Mouse (Mus musculus): ENCODE data around the gene Il1rl2.
"Not testable (repeated sequence)": the region's sequence is repeated elsewhere in the genome, so short reads cannot be mapped to it uniquely, and the experiment has no call there.

The Il1rl2 gene

DNA sequence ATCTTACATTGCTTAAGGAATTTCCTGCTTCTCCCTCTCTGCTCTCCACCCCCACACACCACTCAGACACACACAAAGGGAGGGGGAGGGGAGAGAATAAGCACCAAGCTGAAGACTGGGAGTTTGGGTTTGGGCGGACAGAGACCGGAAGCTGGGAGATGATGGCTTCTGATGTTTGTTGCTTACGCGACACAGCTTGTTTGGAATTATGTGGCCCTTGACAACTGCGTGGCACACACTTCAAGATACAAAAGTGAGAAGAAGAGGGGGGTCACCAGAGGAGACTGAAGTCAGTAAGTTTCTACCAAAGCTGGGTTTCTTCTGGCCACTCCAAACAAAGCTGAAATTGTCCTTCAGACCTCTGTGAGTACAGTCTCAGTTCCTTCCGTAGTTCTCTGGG is at the start of gene Il1rl2:
Il1rl2 (plus strand) TSS at position 154 of the 400 bp plus-strand sequence.
- DNase-seq: peak; percentile 28 to 69

DNA sequence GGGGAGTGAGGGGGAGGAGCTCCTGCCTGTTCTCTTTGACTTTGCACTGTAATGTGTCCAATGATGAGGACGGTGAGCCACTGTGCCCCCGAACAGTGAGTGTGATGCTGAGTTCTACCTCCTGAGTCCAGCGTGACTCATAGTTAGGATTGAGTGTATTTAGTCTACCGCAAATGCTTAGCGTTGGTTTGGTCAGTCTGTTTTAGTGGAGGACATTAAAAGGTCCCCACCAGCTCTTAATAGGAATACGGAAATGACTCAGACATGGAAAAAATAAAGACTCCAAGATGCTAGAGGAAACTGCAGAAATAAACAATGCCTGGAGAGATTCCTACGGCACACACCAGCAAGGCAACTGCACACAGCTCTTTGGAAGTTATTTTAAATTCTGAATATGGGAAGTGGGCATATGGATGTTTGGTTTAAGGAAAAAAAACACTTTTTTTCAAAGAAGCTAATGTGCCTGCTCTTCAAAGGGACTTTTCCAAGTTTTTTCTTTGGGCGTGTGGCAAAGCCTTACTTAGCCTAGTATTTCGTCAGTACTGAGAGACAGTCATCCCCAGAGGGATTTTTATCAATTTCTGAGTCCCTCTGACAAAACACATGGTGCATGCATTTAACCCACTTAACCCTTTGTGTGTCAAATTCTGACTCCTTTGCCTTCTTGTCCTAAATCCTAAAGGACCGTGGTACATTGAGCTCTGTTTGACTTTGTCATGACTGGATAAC is 49.0 kb upstream of the Il1rl2 start:
- no peak for DNase-seq

DNA sequence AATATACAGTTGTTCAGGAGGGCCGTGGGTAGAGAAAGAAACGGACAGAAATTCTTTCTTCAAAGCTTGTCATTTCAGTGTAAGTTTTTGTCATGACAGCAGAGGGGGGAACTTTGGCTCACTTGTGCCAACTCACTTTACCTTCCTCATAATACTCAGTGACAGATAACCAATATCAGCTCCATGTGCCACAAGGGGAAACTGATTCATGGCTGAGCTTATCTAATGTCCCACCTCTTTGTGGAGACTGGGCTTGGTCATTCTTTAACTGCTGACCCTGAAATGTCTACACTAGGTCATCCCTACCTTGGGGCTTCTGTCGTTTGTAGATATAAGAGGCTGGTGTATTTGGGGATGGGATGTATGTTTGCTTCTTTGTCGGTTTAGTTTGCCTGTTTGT is 46.5 kb upstream of the Il1rl2 start:
- no peak for DNase-seq

DNA sequence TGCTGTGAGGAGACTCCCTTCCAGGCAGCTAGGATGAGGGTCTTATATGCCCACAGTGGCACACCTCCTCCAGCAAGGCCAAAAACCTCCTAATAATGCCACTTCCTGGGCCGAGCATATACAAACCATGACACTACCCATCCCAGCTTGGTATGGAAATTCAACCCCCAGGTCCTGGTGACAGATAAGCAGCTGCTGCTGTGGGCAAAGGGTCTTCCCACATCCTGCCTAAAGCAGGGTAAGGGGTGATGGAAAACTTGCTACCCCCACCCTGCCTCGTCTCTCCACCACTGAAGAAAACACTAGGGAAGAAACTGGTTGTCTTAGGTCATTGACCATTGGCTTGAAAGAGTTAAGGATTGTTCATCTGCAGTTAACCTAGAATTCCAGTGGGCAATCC is 45.7 kb upstream of the Il1rl2 start:
- DNase-seq: no peak

DNA sequence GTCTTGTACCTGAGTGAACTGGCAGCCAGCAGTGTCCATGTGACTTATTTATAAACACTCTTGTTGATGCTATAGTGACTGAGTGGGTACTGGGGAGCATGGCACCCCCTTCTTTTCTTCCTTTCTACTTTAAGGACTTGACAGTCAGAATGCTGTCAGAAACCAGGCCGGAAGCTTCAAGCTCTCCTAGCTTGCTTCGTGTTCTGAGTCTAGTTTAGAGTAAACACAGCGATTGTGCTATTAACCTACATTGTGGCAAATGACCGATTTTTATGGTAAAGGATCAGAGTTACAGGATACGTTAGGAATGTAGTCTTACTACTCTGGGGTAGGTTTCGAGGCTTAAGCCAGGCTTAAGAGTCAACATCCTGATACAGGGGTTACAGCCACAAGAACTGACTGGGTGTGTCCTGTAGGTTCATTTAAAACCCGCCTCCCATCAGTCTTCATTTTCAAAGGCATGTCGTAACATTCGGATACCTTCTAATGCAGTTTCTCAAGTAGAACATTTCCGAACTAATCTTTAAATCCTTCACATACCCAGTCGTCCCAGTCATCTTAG is 45.1 kb upstream of the Il1rl2 start:
- DNase-seq: peak in 1 of 2 experiments; percentile 43

DNA sequence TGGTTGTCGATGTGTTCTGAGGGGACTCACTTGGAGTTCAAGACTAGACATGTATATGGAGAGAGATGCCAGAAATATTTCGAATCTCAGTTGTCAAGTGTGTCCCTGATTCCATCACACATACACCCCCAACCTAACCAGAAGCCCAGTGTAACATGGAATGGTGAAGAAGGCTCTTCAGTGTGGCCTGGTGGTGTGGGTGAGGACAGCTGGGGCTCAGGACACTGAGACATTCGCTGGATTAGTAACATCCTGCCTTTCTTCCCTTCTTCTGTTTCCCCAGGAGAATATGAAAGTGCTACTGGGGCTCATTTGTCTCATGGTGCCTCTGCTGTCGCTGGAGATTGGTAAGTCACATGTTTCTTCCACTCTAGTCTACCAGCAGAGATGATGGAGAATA is 42.5 kb upstream of the Il1rl2 start:
- no peak for DNase-seq

DNA sequence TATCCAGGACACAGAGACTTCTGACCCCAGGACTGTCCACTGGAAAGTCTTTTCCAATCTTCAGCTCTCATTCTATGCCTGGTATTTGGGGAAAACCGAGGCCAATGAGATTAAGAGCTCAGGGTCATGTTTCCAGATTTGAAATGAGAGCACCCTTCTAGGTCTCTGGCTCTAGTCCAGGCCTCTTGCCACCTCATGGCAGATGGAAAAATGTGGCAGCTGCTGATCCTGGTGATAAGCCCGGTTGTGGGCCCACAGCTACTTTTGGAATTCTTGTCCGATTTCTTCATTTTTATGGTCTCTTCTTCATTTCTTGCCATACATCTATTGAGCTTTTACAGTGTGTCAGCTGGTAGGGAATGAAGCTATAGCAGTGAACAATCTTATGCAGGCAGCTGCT is 42.0 kb upstream of the Il1rl2 start:
- no peak for DNase-seq

DNA sequence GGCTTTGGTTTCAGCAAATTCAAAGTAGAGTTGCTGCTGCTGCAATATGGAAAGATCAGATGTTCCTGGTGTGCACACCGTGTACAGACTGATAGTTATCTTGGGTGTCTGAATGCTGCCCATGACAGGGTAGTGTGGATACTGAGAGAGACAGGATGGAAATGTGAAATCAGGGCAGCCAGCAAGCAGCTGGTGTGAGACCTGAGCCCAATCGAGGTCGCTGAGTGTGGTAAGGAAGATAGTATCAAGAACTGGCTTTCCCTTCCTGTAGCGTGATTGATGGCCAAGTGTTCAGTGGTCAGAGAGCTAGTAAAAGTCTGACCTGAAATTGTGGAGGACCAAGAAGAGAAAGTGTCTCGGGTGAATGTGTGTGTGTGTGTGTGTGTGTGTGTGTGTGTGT is 40.4 kb upstream of the Il1rl2 start:
- no peak for DNase-seq

DNA sequence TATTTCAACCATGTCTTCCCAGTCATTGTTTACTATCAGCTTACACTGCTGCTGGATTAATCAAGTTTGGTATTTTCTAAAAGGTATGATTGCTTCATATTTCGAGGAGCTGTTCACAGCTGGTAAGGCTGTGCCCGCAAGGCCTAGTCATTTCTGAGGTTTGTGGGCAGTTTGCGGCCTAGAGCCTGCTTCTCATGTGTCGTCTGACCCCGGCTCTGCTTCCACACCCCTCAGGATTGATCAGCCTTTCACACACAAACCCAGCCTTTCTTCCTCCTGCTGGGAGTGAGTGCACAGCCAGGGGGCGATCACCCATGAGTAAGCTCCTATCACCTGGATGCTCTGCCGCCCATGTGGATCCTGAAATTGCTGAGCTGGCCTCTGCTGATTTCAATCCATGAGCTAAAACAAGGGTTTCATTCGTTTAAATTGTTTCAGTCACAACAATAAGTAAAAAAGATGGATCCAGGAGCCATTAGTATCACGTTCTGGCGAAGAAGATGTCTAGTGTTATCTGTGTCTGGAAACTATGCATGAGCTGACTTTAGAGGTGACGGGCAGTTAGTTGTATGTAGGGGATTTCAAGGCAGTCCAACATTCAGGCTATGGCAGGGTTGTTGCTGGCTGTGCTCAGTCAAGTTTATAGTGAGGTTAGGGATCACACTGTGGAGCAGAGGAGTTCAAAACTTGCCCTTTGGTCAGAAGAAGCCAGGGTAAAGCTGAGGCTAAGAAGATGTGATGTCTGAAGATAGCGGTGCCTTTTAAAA is 33.7 kb upstream of the Il1rl2 start:
- DNase-seq: no peak

DNA sequence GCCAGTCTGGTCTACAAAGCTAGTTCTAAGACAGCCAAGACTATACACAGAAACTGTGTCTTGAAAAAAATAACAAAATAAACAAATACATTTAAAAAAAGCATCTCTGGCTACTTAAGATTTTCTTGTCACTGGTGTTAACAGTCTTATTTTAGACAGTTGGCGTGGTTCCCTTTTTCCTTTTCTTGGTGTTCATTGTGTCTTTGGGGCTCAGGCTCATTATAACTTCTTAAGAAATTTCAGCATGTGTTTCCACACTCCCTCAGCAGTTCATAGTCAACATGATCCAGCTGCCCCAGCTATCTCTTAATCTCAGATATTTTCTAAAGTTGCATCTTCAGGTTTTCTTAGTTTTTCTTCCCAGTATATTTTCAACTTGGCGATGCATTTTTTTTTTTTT is 32.2 kb upstream of the Il1rl2 start:
- DNase-seq: no peak

DNA sequence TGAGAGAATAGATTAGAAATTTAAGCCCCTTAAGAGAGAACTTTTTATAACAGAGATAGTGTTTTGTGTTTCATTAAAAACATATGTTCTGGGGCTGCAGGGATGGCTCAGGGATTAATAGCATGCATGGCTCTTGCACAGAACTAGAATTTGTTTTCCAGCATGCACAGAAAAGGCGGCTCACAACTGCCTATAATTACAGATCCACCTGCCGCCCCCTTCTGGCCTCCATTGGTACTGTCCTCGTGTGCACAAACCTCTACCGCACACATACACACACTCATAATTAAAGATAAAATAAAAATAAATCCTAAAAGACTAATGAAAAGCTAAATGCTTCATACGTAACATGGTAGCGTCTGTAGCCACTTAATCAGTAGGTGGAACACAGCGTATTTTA is 30.5 kb upstream of the Il1rl2 start:
- DNase-seq: no peak

DNA sequence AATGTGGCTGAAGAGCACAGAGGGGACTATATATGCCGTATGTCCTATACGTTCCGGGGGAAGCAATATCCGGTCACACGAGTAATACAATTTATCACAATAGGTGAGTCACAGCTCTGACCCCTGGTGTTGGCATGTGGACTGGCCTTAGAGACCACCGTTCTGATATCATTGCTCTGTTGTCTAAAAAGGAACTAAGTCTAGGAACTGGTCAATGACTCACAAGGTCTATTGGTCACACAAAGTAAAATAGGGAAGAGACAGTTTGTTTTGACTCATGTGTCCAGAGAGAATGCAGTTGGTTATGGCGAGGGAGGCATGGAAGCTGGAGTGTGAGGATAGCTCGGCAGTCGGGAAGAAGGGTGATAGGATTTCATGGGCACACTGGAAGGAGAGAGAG is 29.6 kb upstream of the Il1rl2 start:
- DNase-seq: no peak

DNA sequence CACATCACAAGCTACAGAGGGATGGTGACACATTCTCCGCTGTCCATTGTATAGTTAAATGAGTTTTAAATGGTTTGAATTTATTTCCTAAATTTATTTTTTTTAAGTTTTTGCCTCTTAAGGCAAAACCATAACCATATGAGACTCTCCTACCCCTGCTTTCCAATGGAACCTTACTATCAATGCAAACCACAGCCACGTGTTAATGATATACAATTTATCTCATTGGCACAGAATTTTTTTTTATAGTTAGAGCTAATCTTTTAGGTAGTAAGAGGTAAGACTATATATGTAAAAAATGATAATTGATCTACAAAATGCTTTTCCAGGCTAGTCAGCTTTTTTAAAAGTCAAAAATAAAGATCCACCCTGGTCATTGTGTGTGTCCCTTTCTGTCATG is 26.4 kb upstream of the Il1rl2 start:
- no peak for DNase-seq

DNA sequence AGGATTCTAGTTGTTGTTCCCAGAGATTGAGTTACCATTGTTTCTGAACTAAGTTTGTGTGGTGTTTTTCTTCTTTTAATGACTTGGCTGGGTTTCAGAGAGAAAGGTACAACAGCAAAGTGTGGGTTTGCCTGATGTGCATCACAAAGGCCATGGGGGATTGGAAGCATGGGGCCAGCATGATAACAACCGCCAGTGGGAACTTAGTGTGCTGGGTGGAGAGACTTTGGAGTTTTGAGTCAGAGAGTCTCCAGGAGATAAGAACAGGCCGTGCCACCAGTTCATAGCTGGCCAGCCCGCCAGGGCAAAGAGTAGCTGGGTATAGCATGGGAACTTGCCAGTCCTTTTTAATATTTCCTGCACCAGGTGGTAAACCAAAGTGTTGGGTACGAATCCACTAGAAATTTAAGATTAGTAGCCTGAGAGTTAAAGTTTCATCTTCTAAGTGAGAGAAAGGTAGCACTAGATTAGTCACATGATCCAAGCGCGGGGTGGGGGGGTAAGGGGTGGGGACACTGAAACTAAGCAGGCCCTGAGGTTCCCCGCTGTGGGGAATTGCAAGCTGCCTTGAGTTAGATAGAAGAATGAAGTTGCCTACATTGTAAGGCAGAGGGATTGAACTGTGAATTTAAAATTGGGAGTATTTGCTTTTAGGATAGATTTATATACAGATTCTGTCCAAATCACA is 21.1 kb upstream of the Il1rl2 start:
- no peak for DNase-seq

DNA sequence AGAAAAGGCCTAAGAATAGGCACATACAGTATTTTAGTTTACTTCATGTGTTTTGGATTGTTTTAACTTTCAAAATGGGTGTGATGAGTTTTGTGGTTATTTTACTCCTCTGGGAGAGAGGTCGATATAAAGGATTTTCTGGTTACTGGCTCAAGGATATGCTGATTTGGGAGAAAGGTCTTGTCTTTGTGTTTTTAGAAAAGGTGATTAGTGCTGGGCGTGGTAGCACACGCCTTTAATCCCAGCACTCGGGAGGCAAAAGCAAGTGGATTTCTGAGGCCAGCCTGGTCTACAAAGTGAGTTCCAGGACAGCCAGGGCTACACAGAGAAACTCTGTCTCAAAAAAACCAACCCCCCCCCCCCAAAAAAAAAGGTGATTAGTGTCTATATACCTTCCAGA is 20.1 kb upstream of the Il1rl2 start:
- not testable (repeated sequence) for DNase-seq

DNA sequence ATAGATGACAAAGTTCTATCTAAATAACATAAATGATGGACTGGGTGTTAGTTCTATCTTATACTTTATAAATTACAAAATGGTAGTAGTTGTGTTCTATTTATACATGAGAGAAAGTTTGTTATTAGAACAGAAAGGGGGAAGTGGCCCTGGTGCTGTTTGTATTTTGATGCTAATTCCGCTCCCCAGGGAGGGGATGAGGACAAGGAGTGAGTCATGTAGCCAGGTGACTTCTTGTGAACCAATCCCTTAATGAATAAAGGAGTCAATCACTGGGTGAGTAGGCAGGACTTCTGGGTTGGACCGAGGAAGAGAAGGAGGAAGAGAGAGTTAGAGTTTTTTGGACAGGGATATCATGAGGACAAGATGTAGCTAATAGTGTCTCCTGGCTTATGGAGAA is 18.3 kb upstream of the Il1rl2 start:
- DNase-seq: no peak

DNA sequence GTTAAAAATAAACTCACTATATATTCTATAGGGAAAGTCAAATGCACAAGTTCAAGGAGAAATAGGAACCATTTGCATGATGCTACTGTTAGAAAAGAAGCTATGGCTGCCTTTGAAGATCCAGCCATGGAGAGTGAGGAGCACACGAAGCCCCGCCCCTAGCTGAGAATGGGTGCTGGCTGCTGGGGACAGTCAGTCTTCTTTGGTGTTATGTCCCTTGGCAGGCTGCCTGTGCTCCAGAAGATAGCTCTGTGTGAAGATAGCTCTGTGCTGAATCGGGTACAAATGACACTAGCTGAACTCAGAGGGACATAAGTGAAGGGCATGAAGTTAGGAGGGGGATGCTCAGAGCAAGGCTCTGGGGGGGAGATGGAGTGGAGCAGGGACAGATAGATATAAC is 13.3 kb upstream of the Il1rl2 start:
- DNase-seq: no peak

DNA sequence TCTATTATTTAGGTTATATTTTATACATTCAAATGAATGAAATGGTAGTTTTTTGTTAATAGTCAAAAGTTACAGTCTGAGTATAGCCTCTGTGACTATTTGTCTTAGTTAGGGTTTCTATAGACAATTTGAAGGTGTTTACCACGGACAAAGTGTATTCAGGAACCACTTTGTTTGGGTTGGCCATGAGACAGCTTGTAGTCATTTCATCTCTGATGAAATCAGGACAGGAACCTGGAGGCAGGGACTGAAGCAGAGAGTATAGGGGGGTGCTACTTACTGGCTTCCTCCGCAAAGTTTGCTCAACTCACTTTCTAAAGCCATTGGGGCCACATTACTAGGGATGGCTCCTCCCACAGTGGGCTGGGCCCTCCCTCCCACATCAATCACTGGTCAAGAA is 12.8 kb upstream of the Il1rl2 start:
- no peak for DNase-seq

DNA sequence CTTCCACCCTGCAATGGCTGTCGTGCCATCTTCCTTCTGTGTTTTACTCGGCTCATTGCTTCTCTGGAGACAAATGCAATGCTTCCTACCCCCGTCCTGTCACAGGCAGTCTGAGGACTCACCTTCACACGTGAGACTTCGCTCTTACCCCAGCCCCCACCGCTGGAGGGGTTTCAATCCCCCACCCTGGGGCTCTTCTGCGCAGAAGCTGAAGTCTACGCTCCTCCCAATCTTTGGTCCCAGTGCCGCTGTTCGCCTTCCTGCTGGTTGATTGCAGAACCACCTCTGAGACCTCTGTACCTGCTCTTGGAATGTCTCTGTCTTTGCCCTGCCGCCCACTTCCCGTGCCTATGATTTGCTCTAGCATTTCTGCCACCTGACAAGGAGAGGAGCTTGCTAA is 10.4 kb upstream of the Il1rl2 start:
- no peak for DNase-seq

DNA sequence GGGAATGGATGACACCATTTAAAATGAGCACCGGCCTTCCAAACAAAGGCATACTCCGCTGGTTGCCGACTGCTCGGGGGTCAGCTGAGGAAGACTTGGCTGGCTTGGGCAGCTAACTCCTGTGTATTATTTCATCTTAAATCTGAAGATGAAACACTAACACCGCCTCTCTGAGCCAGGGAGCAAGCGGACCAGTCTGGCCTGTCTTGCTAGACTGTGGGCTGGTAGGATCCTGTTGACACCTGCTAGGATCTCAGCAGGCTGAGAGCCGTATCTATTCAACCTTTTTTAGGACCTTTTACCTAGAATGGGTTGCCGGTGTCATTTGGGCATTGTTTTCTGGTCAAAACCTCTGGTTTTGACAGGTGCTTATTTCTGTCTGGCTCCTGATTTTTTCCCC is 6.8 kb upstream of the Il1rl2 start:
- DNase-seq: no peak

DNA sequence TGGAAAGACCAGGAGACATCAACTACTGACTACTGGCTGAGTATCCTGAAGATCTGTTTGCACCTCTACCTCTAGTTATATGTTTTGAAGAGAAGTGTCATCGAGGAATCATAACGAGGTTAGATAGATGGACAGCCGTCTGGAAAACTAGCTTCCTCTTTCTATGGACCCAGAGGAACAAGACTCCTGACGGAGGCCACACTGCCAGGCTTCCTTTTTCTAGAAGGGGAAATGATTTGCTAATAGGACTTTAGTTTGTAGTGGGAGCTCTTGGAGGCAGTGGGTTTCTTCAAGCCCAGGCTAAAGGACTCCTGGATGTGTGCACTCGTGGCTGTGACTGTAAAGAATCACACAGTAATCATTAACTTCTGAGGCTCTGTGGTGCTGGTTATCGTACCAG is 2.6 kb upstream of the Il1rl2 start:
- no peak for DNase-seq

DNA sequence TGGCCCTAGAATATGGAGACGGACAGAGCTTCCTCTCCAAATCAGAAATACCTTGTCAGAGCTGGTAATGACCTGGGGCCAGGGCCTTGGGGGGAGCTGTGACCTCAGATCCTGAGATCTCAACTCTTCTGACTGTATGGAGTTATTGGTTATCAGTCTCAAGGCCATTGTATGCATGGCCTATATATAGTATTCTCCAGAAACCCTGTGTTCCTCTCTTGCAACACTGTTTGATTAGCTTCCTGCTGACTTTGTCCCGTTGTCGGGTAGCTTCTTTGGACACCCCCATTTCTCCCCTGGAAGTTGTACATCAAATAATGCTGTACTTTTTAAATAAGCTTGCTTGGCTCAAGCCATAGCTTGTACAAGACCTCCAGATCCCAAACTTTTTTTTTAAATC is 1.9 kb upstream of the Il1rl2 start:
- no peak for DNase-seq

DNA sequence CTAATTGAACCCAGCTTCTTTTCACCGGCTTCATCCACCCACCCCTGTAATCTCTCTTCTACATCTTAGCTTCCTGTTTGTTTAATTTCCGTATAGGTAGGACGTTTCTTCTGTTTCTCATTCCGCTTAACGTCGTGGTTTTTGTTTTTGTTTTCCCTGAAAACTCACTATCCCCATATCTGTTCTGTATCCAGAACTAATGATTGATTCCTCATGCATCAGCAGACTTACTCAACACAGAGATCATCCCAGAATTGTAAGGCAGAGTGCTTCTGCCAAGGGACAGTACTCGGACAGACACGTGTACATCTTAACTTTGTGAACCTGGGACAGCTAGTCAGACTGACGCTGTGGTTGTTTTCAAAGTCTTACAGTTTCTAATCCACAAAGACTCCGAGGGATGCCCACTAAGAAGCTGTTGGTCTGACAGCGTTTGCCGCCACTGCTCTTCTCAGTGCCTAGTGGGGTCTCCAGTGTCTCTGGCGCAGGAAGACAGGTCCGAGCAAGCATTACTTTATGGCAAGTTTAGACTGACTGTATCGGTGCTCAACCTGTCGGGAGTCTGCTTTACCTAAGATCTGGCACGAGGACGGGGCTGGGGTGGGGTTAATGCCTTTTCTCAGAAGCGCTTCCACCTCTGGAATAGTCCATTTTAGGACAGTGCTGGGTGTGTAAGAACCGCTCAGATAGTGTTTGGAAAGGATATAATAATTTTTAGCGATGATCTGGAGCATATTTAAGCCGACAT is 719 bp downstream of the Il1rl2 start:
- no peak for DNase-seq
